Mouse (Mus musculus) colon, adult 2 months (tissue): ENCODE data around the gene Nlrp4e. TPM values are rescaled to one million over a fixed set of nuclear protein-coding genes. Genes with fewer than 3 reads are reported as not detected.

Experiments used
- polyA plus RNA-seq: library from polyadenylated mRNA; depleted of rRNA; stranded (reverse); fragments of >200 nt; gene quantifications from 2 replicates; pipeline ENCODE4 v1.2.3, GENCODE M21; 2012; rRNA removed

Nlrp4e gene
- not detected in 2 replicates for polyA plus RNA-seq

GRCm38 (mm10) chr7:23300892-23301291 is at the start of gene Nlrp4e:
TSS of gene Nlrp4e (plus strand) at chr7:23301192.

GRCm38 (mm10) chr7:23251582-23251981 is 49.4 kb upstream of the Nlrp4e start, which contains the start of gene Vmn1r166:
TSS of gene Vmn1r166 (minus strand) at chr7:23251682.

GRCm38 (mm10) chr7:23278800-23279199 is 22.2 kb upstream of the Nlrp4e start, which contains the start of gene Gm6902:
TSS of gene Gm6902 (minus strand) at chr7:23278900.

GRCm38 (mm10) chr7:23385589-23385988 is 84.6 kb downstream of the Nlrp4e start, which contains the start of gene Nlrp5:
TSS of gene Nlrp5 (plus strand) at chr7:23385889.

Other genes starting within 250 kb of the Nlrp4e start
- not detected in 2 replicates for gene Vmn1r163, start 245.7 kb upstream of the Nlrp4e start, polyA plus RNA-seq
- gene Gm8720, start 233.7 kb upstream of the Nlrp4e start, polyA plus RNA-seq: not detected in 2 replicates
- not detected in 2 replicates for gene Gm10662, start 156.7 kb upstream of the Nlrp4e start, polyA plus RNA-seq
- not detected in 2 replicates for gene Vmn1r165, start 83.9 kb upstream of the Nlrp4e start, polyA plus RNA-seq
- gene Vmn1r166, start 49.5 kb upstream of the Nlrp4e start, polyA plus RNA-seq: not detected in 2 replicates
- gene Gm6902, start 22.3 kb upstream of the Nlrp4e start, polyA plus RNA-seq: not detected in 2 replicates
- gene Nlrp5, start 84.7 kb downstream of the Nlrp4e start, polyA plus RNA-seq: not detected in 2 replicates
- not detected in 2 replicates for gene Vmn1r167, start 206.0 kb downstream of the Nlrp4e start, polyA plus RNA-seq
- gene Vmn1r168, start 238.5 kb downstream of the Nlrp4e start, polyA plus RNA-seq: not detected in 2 replicates